Mouse (Mus musculus): ENCODE measurements around the gene Celf2.

Gene Celf2

GRCm38 (mm10) chr2:7082376-7083025 is 426.9 kb downstream of the Celf2 start:
- DNase-seq (ENCODE audit: low spot score) = no peak

DNA sequence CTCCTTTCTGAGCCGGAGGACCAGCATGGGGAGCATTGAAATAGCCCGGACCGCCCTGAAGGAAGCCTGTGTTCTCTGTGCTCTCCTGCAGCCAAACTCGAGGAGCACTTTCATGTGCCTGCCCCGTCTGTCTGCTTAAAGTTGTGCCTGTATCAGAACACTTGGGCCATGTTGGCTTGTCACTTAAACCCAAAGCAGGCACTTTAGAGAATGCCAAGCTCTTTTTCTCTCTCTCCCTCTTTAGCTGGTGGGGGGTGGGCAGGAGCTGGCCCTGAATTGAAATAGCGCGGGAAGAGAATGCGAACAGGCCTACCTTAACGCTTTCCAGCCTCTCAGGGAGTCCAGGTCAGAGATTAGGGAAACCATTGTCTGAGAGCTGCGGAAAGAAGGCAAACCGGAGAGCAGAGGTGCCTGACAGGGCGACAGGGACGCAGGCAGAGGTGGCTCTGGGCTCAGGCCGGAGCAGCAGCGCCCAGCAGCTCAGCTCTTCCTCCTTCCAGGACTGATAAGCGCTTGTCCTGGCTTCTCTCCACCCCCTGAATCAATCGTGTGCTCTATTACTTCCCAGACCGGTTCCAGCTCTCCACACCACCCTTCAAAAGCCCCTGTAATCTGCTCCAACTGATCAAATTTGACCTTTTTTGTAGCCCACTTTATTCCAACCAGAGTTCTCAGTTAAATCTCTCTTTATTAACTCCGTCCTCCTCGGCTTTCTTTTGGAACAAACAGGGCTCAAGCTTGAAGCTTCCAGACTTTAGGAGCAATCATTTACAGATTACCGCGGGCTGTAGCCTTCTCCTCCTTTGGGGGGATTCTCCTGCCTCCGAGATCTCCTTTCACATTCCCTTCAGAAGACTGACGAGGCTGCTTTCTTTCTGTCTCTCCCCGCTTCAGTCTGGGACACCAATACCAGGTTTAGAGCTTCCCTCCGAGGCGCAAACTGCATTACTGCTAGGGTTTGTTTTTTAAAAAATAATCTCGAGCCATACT is 428.3 kb downstream of the Celf2 start:
- DNase-seq (ENCODE audit: low spot score) = peak; percentile 74

DNA sequence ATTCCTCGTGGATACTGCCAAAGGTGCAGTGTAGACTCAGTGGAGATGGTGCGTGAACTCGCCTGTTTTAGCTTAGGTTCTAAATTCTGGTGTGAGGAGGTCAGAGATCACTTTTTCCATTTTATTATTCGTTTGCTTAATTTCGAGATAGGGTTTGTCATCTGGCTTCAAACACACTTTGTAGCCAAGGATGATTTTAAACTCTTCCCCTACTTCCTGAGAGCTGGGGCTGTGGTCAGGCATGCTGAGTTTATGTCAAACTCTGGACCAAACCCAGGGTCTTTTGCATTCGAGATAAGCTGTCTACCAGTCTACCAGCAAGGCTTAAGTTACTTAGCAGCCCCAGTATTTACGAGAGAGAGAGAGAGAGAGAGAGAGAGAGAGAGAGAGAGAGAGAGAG is 429.3 kb downstream of the Celf2 start:
- peak; percentile 25 for DNase-seq (ENCODE audit: low spot score)

GRCm38 (mm10) chr2:7079390-7079789 is 430.0 kb downstream of the Celf2 start:
- DNase-seq (ENCODE audit: low spot score) = no peak

DNA sequence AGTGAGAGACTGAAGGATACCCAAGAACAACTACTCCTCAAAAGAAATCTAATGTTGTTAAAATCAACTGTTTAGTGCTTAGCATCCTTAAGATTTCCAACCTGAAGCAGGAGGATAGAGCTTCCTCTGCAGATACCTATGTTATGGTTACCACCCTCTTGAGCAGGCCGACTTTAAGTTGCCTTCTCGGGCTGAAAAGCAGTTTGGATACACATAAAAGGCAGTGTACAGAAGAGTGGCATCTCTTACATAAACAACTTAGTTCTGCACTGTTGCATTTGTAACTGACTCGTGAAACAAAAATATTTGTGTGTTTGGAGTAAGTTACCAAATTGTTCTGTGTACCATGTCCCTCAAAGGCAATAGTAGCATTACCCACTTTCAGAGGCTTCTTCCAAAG is 435.6 kb downstream of the Celf2 start:
- DNase-seq (ENCODE audit: low spot score) = no peak

GRCm38 (mm10) chr2:7072344-7073265 is 436.8 kb downstream of the Celf2 start:
- no peak for DNase-seq (ENCODE audit: low spot score)

DNA sequence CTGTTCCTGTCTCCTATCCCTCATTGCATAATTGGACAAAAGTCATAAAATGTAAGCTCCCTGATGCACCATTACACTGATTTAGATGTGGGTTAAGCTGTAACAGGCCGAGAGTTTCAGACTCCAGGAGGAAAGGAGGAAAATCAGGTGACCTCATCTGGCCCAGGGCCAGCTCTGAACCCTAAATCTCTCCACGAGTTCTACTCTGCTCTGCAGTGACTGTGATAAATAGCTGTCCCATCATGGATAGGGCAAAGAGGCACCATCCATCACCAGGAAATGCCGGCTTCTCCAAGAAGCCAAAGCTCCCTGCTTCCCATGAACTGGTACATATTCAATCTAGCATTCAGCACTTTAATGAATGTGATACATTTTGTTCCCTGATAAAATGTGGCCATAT is 439.9 kb downstream of the Celf2 start:
- DNase-seq (ENCODE audit: low spot score) = no peak

DNA sequence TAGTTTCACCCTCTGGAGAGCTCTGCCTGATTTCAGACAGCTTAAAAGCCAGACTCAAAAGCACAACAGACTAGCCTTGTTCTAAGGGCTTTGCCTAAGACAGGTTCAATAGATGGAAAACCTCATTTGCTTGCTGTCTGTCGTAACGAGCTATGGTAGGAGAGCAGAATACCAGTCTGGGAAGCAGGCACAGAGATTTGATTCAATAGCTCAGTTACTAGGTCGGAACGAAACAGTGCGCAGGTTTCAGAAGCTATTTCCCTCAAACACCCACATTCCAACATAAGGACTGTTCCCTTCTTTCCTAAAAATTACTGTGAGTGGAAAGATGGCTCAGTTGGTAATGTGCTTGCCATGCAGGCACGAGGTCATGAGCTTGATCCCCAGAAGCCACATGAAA is 441.1 kb downstream of the Celf2 start:
- no peak for DNase-seq (ENCODE audit: low spot score)

DNA sequence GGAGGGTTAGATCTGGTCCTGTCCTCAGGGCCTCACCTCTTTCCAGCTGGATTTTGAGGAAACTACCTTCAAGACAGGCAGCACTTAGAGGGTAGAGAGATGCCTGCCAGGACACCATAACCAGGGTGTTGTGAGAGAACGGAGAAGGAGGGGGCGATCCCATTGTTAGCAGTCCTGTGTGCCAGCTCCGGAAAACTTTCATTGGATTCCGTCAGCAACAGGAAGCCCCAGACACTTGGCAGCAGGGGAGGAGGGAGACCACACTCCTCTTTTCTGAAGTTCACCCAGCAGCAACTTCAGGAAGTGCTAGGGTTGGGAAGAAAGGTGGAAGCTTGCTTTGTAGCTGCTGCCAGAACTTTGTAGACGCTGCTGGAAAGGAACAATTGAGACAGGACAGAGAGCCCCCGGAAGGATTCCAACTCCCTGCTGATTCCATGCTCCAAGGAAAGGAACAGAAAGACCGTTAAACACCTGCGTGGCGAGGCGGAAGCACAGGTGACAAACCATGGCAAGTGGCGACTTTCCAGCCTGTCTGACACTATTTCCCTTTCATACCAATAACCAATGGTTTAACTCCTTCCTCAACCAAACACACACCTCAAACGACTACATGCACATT is 445.7 kb downstream of the Celf2 start:
- no peak for DNase-seq (ENCODE audit: low spot score)

DNA sequence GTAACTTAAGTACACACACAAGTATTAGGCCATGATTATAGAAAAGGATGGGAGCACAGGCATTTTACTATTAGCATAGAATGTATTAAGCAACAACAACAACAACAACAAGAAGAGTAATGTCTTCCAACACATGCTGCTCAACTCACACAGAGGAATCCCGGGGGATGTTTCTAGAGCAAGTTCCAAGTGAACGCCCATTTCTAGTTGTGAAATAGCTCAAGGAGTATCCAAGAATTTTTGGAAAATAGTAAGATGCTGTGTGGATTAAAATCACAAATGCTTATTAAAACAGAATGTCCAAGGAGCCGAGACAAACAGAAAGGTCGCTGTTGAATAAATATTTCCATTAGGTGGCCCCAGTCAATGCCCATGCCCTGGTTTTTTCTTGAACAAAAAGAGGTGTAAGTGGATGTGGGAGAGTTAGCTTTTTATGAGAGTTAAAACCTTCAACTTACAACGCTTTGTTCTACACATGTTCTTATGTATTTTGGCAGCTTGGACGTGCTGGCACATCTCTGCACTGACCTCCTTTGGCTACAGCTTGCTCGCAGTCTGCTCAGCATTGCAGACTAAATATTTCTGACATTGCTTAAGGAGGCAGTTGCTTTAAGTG is 448.8 kb downstream of the Celf2 start:
- DNase-seq (ENCODE audit: low spot score) = peak; percentile 85

GRCm38 (mm10) chr2:7056401-7056800 is 453.0 kb downstream of the Celf2 start:
- DNase-seq (ENCODE audit: low spot score) = peak; percentile 22

GRCm38 (mm10) chr2:7055958-7056357 is 453.4 kb downstream of the Celf2 start:
- peak; percentile 41 for DNase-seq (ENCODE audit: low spot score)

- DNase-seq (ENCODE audit: low spot score) = no peak
Observed at GRCm38 (mm10) chr2:7051090-7051489, 458.3 kb downstream of the Celf2 start.

- no peak for DNase-seq (ENCODE audit: low spot score)
Observed at GRCm38 (mm10) chr2:7046155-7046554, 463.2 kb downstream of the Celf2 start.

- DNase-seq (ENCODE audit: low spot score) = no peak
Observed at GRCm38 (mm10) chr2:7045531-7045930, 463.8 kb downstream of the Celf2 start.

DNA sequence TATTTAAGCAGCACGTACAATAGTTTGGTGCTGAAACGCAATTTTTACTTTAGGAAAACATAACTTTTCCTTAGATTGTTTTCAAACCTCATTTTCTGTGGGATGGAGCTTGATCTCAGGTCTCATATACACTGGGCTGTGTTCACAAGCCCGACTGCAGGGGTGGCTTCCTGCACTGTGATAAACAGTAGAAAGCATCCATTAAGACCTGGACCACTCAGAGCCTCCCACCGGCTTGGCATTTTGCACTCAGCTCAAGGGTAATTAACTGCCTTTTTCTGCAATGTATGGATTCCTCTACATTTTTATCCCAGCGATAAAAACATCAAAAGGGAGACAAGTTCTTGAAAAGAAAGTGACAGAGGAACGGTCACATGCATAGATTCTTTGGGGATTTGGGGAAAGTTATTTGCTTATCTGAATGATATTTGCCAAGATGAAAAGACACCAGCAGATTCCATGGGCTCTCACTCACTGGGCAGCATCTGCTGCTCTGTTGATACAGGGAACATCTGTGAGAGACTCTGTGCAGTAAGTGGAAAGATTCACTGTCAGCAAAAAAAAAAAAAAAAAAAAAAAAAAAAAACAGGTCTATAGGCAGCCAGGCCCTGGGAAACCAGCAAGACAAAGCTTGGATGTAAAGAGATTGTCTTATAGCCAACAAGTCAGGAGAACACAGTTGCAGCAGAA is 465.4 kb downstream of the Celf2 start:
- DNase-seq (ENCODE audit: low spot score) = no peak

DNA sequence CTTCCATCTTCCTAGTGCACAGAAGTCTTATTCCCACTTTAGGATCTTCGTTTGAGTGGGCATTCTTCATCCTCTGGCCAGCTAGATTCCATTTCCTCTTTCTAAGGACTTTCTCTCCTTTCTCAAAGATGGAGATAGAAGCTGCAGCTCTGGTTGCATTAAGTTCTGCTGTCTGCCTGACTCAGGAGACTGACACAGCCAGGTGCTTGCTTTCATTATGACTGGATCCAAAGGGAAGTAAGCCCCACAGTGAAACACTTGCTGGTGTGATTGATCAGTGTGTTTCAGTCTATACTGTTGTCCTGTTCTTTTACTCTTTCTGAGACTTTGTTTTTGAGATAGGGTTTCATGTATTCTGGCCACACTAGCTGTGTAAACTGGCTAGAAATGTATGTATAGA is 468.4 kb downstream of the Celf2 start:
- no peak for DNase-seq (ENCODE audit: low spot score)

DNA sequence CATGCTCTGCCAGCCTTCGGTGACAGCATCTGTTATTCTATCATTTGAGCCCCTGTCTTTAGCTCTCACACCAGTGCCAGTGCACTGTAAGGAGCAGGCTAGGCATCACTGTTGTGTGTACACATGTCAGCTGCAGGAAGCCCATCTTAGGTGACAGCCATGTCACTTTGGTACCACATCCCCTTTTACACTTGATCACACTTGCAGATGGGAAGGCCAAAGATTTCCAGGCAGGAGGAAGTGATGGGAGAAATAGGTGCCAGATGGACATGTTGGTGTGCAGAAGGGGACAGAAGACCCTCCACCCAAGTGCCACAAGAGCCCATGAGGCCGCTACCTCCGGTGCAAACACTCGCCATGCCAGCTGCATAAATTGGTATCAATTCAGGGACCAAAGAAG is 470.4 kb downstream of the Celf2 start:
- DNase-seq (ENCODE audit: low spot score) = no peak

DNA sequence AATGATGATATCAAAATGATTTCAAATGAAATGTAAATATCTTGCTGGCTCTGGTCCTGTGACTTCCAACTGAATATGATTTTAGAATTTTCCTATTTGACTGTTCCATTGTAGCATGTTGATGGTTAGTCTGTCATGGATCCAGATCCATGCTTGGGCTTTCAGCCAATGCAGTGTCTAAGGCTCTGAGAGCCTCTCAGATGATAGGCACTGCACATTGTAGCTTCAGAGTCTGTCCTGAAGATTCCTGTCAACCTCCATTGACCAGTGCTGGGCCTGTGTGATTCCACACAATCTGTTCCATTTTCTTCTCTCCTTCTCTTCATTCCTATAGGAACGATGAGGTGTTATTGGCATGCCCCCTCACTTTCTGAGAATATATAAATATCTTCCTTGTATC is 478.0 kb downstream of the Celf2 start:
- peak; percentile 26 for DNase-seq (ENCODE audit: low spot score)

GRCm38 (mm10) chr2:7026737-7027136 is 482.6 kb downstream of the Celf2 start:
- peak; percentile 41 for DNase-seq (ENCODE audit: low spot score)

DNA sequence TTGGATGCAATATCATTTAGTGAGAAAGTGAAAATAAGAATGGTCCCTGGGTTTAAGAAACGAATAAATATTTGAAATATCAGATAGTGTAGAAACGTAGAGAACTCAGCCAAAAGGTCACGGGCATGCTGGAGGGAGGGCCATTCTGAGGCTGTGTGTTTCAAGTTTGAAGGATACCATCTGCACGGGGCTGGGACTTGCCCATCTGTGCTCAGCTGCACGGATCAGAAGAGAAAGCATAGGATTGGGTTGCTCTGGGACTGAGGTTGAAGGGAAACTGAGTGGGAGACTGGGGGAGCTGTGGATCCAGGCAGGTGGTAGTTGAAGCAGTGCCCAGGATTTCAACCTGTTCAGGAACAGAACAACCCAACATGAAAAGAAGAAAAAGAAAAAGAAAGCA is 483.8 kb downstream of the Celf2 start:
- no peak for DNase-seq (ENCODE audit: low spot score)
